Mouse (Mus musculus): ENCODE results near the gene Ctdspl. TPM values are rescaled to one million over a fixed set of nuclear protein-coding genes. Genes with fewer than 3 reads are reported as not detected.

The Ctdspl gene
- polyA plus RNA-seq, 1 experiment from 2014 or later: 27.8 TPM

- H3K9ac ChIP-seq (replicated peaks; ENCODE audit: low read depth): no peak overlapping the region
- no peaks in the 10 kb centered on the region for H3K9me3 ChIP-seq (ENCODE audit: low read length)
- no peaks in the 10 kb centered on the region for H3K36me3 ChIP-seq (ENCODE audit: insufficient read depth, low read length)
- H3K27me3 ChIP-seq (replicated peaks; ENCODE audit: insufficient read depth, low read length): no peaks in the 10 kb centered on the region
- no peak overlapping the region for H3K4me3 ChIP-seq (ENCODE audit: low read depth, low read length)
- H3K4me1 ChIP-seq (ENCODE audit: insufficient read depth, low read depth, low read length): peaks cover 30% of the 10 kb centered on the region; the same call in 1 of the 2 replicates
- no peak overlapping the region for H3K4me2 ChIP-seq (replicated peaks; ENCODE audit: low read depth, low read length)
- ATAC-seq: no peak
- no peak overlapping the region for H3K27ac ChIP-seq (ENCODE audit: low read length)
- no peak for DNase-seq (ENCODE audit: low spot score)
- WGBS: 91% methylated on average over 11 of the region's 11 CpGs
- TF ChIP-seq CTCF (IDR thresholded peaks at IDR 0.05) (no peak), EP300 (IDR thresholded peaks at IDR 0.05) (no peak)
Measured at GRCm38 (mm10) chr9:118988787-118989580, 62.7 kb downstream of the Ctdspl start.

GRCm38 (mm10) chr9:118990490-118990889 lies 64.2 kb downstream of the Ctdspl start:
- Histone ChIP-seq H3K9ac (replicated peaks; ENCODE audit: low read depth) (no peak overlapping the region), H3K9me3 (ENCODE audit: low read length) (no peaks in the 10 kb centered on the region), H3K4me3 (ENCODE audit: low read depth, low read length) (no peak overlapping the region), H3K4me2 (replicated peaks; ENCODE audit: low read depth, low read length) (no peak overlapping the region), H3K4me1 (ENCODE audit: insufficient read depth, low read depth, low read length) (peaks cover 31% of the 10 kb centered on the region; the same call in 1 of the 2 replicates), H3K27ac (ENCODE audit: low read length) (peak overlapping the region; percentile 69), H3K36me3 (ENCODE audit: insufficient read depth, low read length) (no peaks in the 10 kb centered on the region), H3K27me3 (replicated peaks; ENCODE audit: insufficient read depth, low read length) (no peaks in the 10 kb centered on the region)
- no peak for TF ChIP-seq EP300 (IDR thresholded peaks at IDR 0.05)
- no peak for TF ChIP-seq CTCF (IDR thresholded peaks at IDR 0.05)
- ATAC-seq (no peak), DNase-seq (ENCODE audit: low spot score) (no peak)
- 62% methylated on average over 7 of the region's 7 CpGs for WGBS

GRCm38 (mm10) chr9:118991750-118992585 lies 65.7 kb downstream of the Ctdspl start:
- H3K4me1 ChIP-seq (ENCODE audit: insufficient read depth, low read depth, low read length): peaks cover 31% of the 10 kb centered on the region; the same call in 1 of the 2 replicates
- peak; percentile 53 for ATAC-seq
- H3K36me3 ChIP-seq (ENCODE audit: insufficient read depth, low read length): no peaks in the 10 kb centered on the region
- no peak overlapping the region for H3K4me2 ChIP-seq (replicated peaks; ENCODE audit: low read depth, low read length)
- H3K4me3 ChIP-seq (ENCODE audit: low read depth, low read length): no peak overlapping the region
- TF ChIP-seq CTCF (IDR thresholded peaks at IDR 0.05): no peak
- TF ChIP-seq EP300 (IDR thresholded peaks at IDR 0.05): 0 out of 2 replicates have a peak, but pooled peaks have one; percentile 10
- peak; percentile 78 for DNase-seq (ENCODE audit: low spot score)
- no peaks in the 10 kb centered on the region for H3K27me3 ChIP-seq (replicated peaks; ENCODE audit: insufficient read depth, low read length)
- 51% methylated on average over 21 of the region's 21 CpGs for WGBS
- peak overlapping the region; percentile 69 for H3K27ac ChIP-seq (ENCODE audit: low read length)
- no peak overlapping the region for H3K9ac ChIP-seq (replicated peaks; ENCODE audit: low read depth)
- no peaks in the 10 kb centered on the region for H3K9me3 ChIP-seq (ENCODE audit: low read length)

- ATAC-seq (no peak), DNase-seq (ENCODE audit: low spot score) (no peak)
- WGBS: 68% methylated on average over 5 of the region's 5 CpGs
- Histone ChIP-seq H3K4me3 (ENCODE audit: low read depth, low read length) (no peak overlapping the region), H3K9me3 (ENCODE audit: low read length) (no peaks in the 10 kb centered on the region), H3K36me3 (ENCODE audit: insufficient read depth, low read length) (no peaks in the 10 kb centered on the region), H3K9ac (replicated peaks; ENCODE audit: low read depth) (no peak overlapping the region), H3K27me3 (replicated peaks; ENCODE audit: insufficient read depth, low read length) (no peaks in the 10 kb centered on the region), H3K27ac (ENCODE audit: low read length) (peak overlapping the region; percentile 69), H3K4me1 (ENCODE audit: insufficient read depth, low read depth, low read length) (peaks cover 31% of the 10 kb centered on the region; the same call in 1 of the 2 replicates), H3K4me2 (replicated peaks; ENCODE audit: low read depth, low read length) (no peak overlapping the region)
- TF ChIP-seq EP300 (IDR thresholded peaks at IDR 0.05) (no peak), CTCF (IDR thresholded peaks at IDR 0.05) (no peak)
Measured at GRCm38 (mm10) chr9:118992586-118992955, 66.3 kb downstream of the Ctdspl start.

- H3K4me1 ChIP-seq (ENCODE audit: insufficient read depth, low read depth, low read length): peaks cover 32% of the 10 kb centered on the region; the same call in 1 of the 2 replicates
- 0 out of 2 replicates have a peak, but pooled peaks have one; percentile 5 for TF ChIP-seq EP300 (IDR thresholded peaks at IDR 0.05)
- TF ChIP-seq CTCF (IDR thresholded peaks at IDR 0.05): peak; percentile 52
- no peak overlapping the region for H3K4me3 ChIP-seq (ENCODE audit: low read depth, low read length)
- H3K9ac ChIP-seq (replicated peaks; ENCODE audit: low read depth): no peak overlapping the region
- ATAC-seq (no peak), DNase-seq (ENCODE audit: low spot score) (peak; percentile 4)
- no peaks in the 10 kb centered on the region for H3K27me3 ChIP-seq (replicated peaks; ENCODE audit: insufficient read depth, low read length)
- H3K4me2 ChIP-seq (replicated peaks; ENCODE audit: low read depth, low read length): no peak overlapping the region; the same call in 1 of the 2 replicates
- no peaks in the 10 kb centered on the region for H3K9me3 ChIP-seq (ENCODE audit: low read length)
- H3K27ac ChIP-seq (ENCODE audit: low read length): peak overlapping the region; percentile 44
- 45% methylated on average over 12 of the region's 12 CpGs for WGBS
- H3K36me3 ChIP-seq (ENCODE audit: insufficient read depth, low read length): no peaks in the 10 kb centered on the region
Measured at GRCm38 (mm10) chr9:118994524-118995227, 68.4 kb downstream of the Ctdspl start.
